ENCODE assay signal across 32 mouse cellular contexts in the genomic region with DNA sequence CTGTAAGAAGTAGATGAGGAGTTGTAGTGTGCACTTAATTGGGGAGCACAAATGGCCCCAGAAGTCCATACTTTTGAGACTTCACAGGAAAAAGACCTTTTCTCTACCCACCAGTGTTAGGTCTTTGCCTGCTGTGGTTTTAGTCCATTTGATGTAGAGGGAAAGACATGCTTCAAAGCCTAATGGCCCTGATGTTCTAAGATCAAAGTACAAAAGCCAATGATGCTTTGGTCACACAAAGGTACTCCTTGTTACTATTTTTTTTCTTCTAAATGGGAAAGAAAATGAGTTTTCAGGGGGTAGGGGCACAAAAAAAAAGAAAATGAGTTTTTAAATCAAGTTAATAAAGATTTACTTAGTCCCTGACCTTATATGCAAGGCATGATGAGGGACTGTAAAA. TPM values are rescaled to one million over a fixed set of nuclear protein-coding genes. Genes with fewer than 3 reads are reported as not detected.
"Had no signal": no experiment of that assay in that cellular context is flagged by ENCODE, and none has a peak within 500 bp of the region (broad histone marks: within the 10 kb centered on the region; RNA-seq: fewer than 3 reads in every experiment).

No protein-coding gene starts in this region.

- H3K27ac ChIP-seq: heart, adult 2 months; heart, embryonic 10.5 days; heart, embryonic 13.5 days; heart, embryonic 15.5 days; hindbrain, embryonic 10.5 days; hindbrain, embryonic 12.5 days; hindbrain, embryonic 13.5 days; hindbrain, embryonic 14.5 days; hindbrain, embryonic 15.5 days; hindbrain, postnatal 0 days; intestine, embryonic 15.5 days; kidney, postnatal 0 days; layer of hippocampus, adult 2 months; left cerebral cortex, adult 2 months had no signal

- H3K9ac ChIP-seq: heart, embryonic 12.5 days; heart, embryonic 13.5 days; heart, embryonic 15.5 days; hindbrain, embryonic 12.5 days; hindbrain, embryonic 13.5 days; hindbrain, embryonic 14.5 days; hindbrain, embryonic 15.5 days; intestine, embryonic 15.5 days had no signal

- H3K36me3 ChIP-seq: heart, embryonic 10.5 days; heart, embryonic 12.5 days; heart, embryonic 13.5 days; heart, embryonic 15.5 days; hindbrain, embryonic 10.5 days; hindbrain, embryonic 12.5 days; hindbrain, embryonic 13.5 days; hindbrain, embryonic 15.5 days; intestine, embryonic 15.5 days had no signal

- DNase-seq: heart, adult 2 months; heart, postnatal 10 days; heart, postnatal 14 days; heart, postnatal 36 days; heart, postnatal 4 days; kidney, adult 11 months; kidney, adult 18-20 months; kidney, adult 8-10 months; kidney, postnatal 10 days; kidney, postnatal 14 days; kidney, postnatal 4 days; layer of hippocampus, adult 9-11 months; layer of hippocampus, postnatal 36 days had no signal

- H3K4me3 ChIP-seq: heart, adult 2 months; heart, embryonic 10.5 days; heart, embryonic 12.5 days; heart, embryonic 13.5 days; heart, embryonic 15.5 days; hindbrain, embryonic 10.5 days; hindbrain, embryonic 12.5 days; hindbrain, embryonic 13.5 days; hindbrain, embryonic 15.5 days; intestine, embryonic 15.5 days; layer of hippocampus, adult 2 months; left cerebral cortex, adult 2 months had no signal

- H3K27me3 ChIP-seq: heart, embryonic 12.5 days; heart, embryonic 15.5 days; hindbrain, embryonic 12.5 days; hindbrain, embryonic 13.5 days; hindbrain, embryonic 15.5 days; intestine, embryonic 15.5 days had no signal

- ATAC-seq: hindbrain, embryonic 16.5 days; hindbrain, postnatal 0 days; inflammation-experienced regulatory T-cells, adult 6 months; intestine, embryonic 15.5 days; intestine, embryonic 16.5 days; intestine, postnatal 0 days had no signal

- H3K9me3 ChIP-seq: heart, embryonic 10.5 days; heart, embryonic 12.5 days; heart, embryonic 13.5 days; heart, embryonic 15.5 days; hindbrain, embryonic 10.5 days; hindbrain, embryonic 12.5 days; hindbrain, embryonic 13.5 days; hindbrain, embryonic 15.5 days; intestine, embryonic 15.5 days had no signal

- H3K4me2 ChIP-seq: heart, embryonic 11.5 days; heart, embryonic 12.5 days; heart, embryonic 13.5 days; heart, embryonic 15.5 days; hindbrain, embryonic 12.5 days; hindbrain, embryonic 13.5 days; hindbrain, embryonic 14.5 days; hindbrain, embryonic 15.5 days; intestine, embryonic 15.5 days had no signal

- H3K4me1 ChIP-seq: heart, embryonic 10.5 days; heart, embryonic 12.5 days; heart, embryonic 13.5 days; hindbrain, embryonic 12.5 days; hindbrain, embryonic 13.5 days; hindbrain, embryonic 15.5 days; intestine, embryonic 15.5 days had no signal

RNA-seq across cellular contexts. Expression of a gene that starts 24.7 kb away (rescaled TPM):
- polyA plus RNA-seq: inflammation-experienced regulatory T-cells, adult 6 months had no signal
